Mouse (Mus musculus) cerebellum, adult 2 months (tissue): ENCODE measurements around the gene Trmt1l. TPM values are rescaled to one million over a fixed set of nuclear protein-coding genes. Genes with fewer than 3 reads are reported as not detected.

Experiments used
- DNase-seq, 2 experiments: peaks; one replicate each; pipeline ENCODE4 v3.0.0; 2021
- H3K27ac ChIP-seq: fragments of 200-500 bp; 2 replicates; pipeline ENCODE4 v1.5.1; 2012; ENCODE audit warnings: low read length, control low read depth, inconsistent platforms; ENCODE audit not compliant: insufficient read depth
- H3K27me3 ChIP-seq: fragments of 200-500 bp; 2 replicates; pipeline ENCODE4 v1.6.1; 2012; ENCODE audit warnings: inconsistent platforms, mild to moderate bottlenecking, low read length, moderate library complexity; ENCODE audit not compliant: control insufficient read depth, insufficient read depth
- H3K4me1 ChIP-seq: fragments of 200-500 bp; 2 replicates; pipeline ENCODE4 v1.6.1; 2011; ENCODE audit warnings: low read length; ENCODE audit not compliant: control insufficient read depth, insufficient read depth
- H3K4me3 ChIP-seq: fragments of 200-500 bp; replicated peaks from 2 replicates; pipeline ENCODE3; 2011; ENCODE audit warnings: mild to moderate bottlenecking, low read depth, low read length, control low read depth; ENCODE audit not compliant: insufficient read depth
- CTCF ChIP-seq: fragments of 200-500 bp; IDR thresholded peaks from 2 replicates; pipeline ENCODE4 v1.5.1; 2011; ENCODE audit warnings: low read depth, mild to moderate bottlenecking, control low read depth, low read length, moderate library complexity, borderline replicate concordance; ENCODE audit not compliant: insufficient read depth
- POLR2A ChIP-seq: fragments of 200-500 bp; IDR thresholded peaks from 2 replicates; pipeline ENCODE4 v1.6.1; 2011; ENCODE audit warnings: low read length, control low read depth, borderline replicate concordance; ENCODE audit not compliant: insufficient read depth
- WGBS: fragments of 180-500 bp; shearing (Covaris S2); methylation state at CpG from one replicate; pipeline ENCODE4 v1.1.7; 2018; 5-methylcytosine and 5-hydroxymethylcytosine counted together
- polyA plus RNA-seq: library from polyadenylated mRNA; depleted of rRNA; stranded (reverse); fragments of >200 nt; gene quantifications from 2 replicates; pipeline ENCODE4 v1.2.3, GENCODE M21; 2012; rRNA removed

Gene Trmt1l
- polyA plus RNA-seq, result 30.8 and 31.9 TPM in 2 replicates

- TF ChIP-seq POLR2A (peak; percentile 90), CTCF (no peak)
- Histone ChIP-seq H3K4me3 (peak within 1 kb of the TSS; percentile 87), H3K4me1 (no peaks in the 10 kb centered on the region), H3K27ac (peak within 1 kb of the TSS; percentile 80), H3K27me3 (no peaks in the 10 kb centered on the region)
- peak; percentile 99 to 100 for DNase-seq
- WGBS, result under 1% methylated on average over 74 of the region's 74 CpGs
Measured at GRCm38 (mm10) chr1:151428263-151429221, at the start of gene Trmt1l, which contains the start of gene Swt1. Gene Trmt1l (plus strand): TSS chr1:151428542. Gene Swt1 (minus strand): TSS chr1:151428455.

- TF ChIP-seq POLR2A, result no peak
- 0 out of 2 replicates have a peak, but pooled peaks have one; percentile 28 for TF ChIP-seq CTCF
- no peak for DNase-seq
- H3K4me3 ChIP-seq, result no peak overlapping the region
- H3K27ac ChIP-seq, result no peak overlapping the region
- no peaks in the 10 kb centered on the region for H3K4me1 ChIP-seq
- H3K27me3 ChIP-seq, result no peaks in the 10 kb centered on the region
- 98% methylated on average over 1 of the region's 1 CpGs for WGBS
Measured at GRCm38 (mm10) chr1:151390029-151390428, 38.3 kb upstream of the Trmt1l start.

GRCm38 (mm10) chr1:151409827-151410226 is 18.5 kb upstream of the Trmt1l start:
- DNase-seq, result no peak
- H3K4me1 ChIP-seq, result no peaks in the 10 kb centered on the region
- H3K27ac ChIP-seq, result no peak overlapping the region
- TF ChIP-seq CTCF (no peak), POLR2A (no peak)
- WGBS, result 96% methylated on average over 3 of the region's 3 CpGs
- no peaks in the 10 kb centered on the region for H3K27me3 ChIP-seq
- no peak overlapping the region for H3K4me3 ChIP-seq

- Histone ChIP-seq H3K27ac (no peak overlapping the region), H3K27me3 (no peaks in the 10 kb centered on the region), H3K4me3 (no peak overlapping the region), H3K4me1 (no peaks in the 10 kb centered on the region)
- DNase-seq, result no peak
- 88% methylated on average over 3 of the region's 3 CpGs for WGBS
- TF ChIP-seq POLR2A (no peak), CTCF (no peak)
Measured at GRCm38 (mm10) chr1:151422178-151422577, 6.2 kb upstream of the Trmt1l start.

- TF ChIP-seq CTCF, result no peak
- no peak for TF ChIP-seq POLR2A
- H3K4me3 ChIP-seq, result no peak overlapping the region
- no peak overlapping the region for H3K27ac ChIP-seq
- DNase-seq, result no peak
- no peaks in the 10 kb centered on the region for H3K4me1 ChIP-seq
- no peaks in the 10 kb centered on the region for H3K27me3 ChIP-seq
- WGBS, result 35% methylated on average over 7 of the region's 7 CpGs
Measured at GRCm38 (mm10) chr1:151426947-151427600, 1.3 kb upstream of the Trmt1l start.

- no peaks in the 10 kb centered on the region for H3K4me1 ChIP-seq
- peak overlapping the region; percentile 72 for H3K4me3 ChIP-seq
- TF ChIP-seq POLR2A (no peak), CTCF (no peak)
- under 1% methylated on average over 26 of the region's 26 CpGs for WGBS
- DNase-seq, result no peak
- no peaks in the 10 kb centered on the region for H3K27me3 ChIP-seq
- H3K27ac ChIP-seq, result 0 out of 2 replicates have a peak overlapping the region, but pooled peaks have one; percentile 17
Measured at GRCm38 (mm10) chr1:151427888-151428262, 467 bp upstream of the Trmt1l start.

- Histone ChIP-seq H3K4me3 (peak overlapping the region; percentile 87), H3K4me1 (no peaks in the 10 kb centered on the region), H3K27me3 (no peaks in the 10 kb centered on the region), H3K27ac (no peak overlapping the region)
- 23% methylated on average over 9 of the region's 9 CpGs for WGBS
- TF ChIP-seq POLR2A (no peak), CTCF (no peak)
- no peak for DNase-seq
Measured at GRCm38 (mm10) chr1:151429316-151429715, 974 bp downstream of the Trmt1l start.
